Mouse (Mus musculus) granulocyte monocyte progenitor cell, adult 5-6 weeks (primary cell): ENCODE measurements around the gene Nadk. TPM values are rescaled to one million over a fixed set of nuclear protein-coding genes. Genes with fewer than 3 reads are reported as not detected.

Experiments
- ATAC-seq: replicated peaks from 2 replicates; pipeline ENCODE4 v1.8.0; 2016; ENCODE audit warnings: mild to moderate bottlenecking, moderate TSS enrichment, inconsistent platforms; ENCODE audit not compliant: poor library complexity, severe bottlenecking
- total RNA-seq, 2 experiments: library from RNA; stranded (forward) in 1 of 2; stranded (reverse) in 1 of 2; fragments of 200-712, 200-1000 nt in 1 of 2; fragments of >200 nt in 1 of 2; fragmentation: Nextera tagmentation in 1 of 2; gene quantifications; 2 replicates each; pipeline ENCODE4 v1.2.3; 2014 to 2017

Gene Nadk
- total RNA-seq, 2 experiments from 2014 or later: 70.8 to 76.1 TPM

DNA sequence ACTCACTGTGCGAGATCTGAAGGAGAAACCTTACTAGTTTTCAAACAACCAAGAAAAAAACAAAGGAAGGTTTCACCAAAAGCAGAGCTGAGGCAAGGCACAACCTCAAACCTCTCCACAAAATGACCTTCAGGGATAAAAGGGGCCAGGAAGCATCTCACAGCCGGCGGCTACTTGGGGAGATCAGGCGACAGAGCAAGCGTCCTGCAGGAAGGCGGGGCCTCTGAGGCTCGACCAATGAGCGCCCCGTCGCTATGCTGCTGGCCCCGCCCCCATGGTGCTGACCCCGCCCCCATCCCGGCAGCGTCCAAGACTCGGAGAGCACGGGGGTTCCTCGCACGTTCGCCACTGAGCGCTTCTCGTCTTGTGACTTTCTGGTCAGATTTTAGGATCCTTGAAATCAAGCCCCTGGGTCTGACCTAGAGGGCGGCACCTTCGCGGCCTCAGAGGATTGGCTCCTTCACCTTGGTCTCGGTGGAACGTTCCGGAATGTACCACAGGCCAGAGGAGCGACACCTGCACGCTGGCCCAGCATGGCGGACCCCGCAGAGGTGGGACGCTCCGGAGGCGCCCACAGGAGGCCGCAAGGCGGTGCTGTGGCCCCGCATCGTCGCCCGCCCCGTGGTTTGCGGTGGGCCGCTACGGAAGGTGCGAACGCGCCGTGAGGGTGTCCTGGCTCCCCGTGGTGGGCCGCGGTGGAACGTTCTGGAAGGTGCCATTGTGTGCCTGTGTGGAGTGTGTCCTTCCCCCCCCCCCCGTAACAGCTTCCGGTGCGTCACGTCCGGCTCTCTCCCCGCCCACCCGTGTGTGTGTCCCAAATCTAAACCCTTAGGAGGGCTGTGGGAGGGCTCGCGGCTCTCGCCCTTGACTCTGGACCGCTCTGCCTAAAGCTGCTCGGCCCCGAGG, 39.2 kb downstream of the Nadk start, which contains the start of gene Slc35e2:
TSS of gene Slc35e2 (plus strand) at position 326 of the 906 bp plus-strand sequence.
- ATAC-seq: peak; percentile 82

DNA sequence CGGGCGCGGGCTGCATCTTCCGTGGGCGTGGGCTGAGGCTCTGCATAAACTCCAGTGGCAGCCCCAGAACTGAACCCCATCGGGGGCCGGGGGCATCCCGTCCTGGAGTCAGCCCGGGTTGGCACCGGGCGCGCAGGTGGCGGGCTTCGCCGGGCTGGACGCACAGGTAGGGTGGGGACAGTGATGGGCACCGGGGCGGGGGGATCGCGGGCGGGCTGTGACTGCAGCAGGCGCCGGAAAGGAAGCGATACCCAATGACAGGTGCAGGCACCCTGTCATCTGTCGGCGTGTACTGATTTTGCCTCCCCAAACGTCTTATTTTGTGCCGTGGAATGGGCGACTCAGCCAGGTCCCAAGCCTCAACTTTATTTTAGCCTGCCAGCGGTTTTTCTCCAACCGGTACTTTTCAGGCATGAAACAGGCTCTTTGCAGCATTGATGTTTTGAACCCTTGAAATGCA, 39.8 kb downstream of the Nadk start:
- peak; percentile 10; the same call in 1 of the 2 replicates for ATAC-seq

DNA sequence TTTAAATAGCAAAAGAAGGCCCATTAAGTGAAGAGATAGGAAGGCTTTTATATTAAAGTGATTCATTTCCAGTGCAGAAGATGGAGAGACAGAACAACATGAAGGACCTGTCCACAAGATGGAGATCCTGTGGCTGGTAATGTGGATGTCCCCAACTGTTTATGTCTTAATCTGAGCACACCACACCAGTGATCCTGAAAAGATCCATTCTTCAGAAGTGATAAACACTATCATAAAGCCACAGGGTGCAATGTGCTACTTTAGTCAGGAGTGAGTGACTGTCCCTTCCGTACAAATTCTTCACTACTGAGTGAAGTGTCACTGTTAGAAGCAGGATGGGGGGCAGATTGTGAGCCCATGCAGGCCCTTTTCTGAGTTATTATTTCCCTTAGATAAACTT, 40.6 kb downstream of the Nadk start:
- ATAC-seq: no peak

DNA sequence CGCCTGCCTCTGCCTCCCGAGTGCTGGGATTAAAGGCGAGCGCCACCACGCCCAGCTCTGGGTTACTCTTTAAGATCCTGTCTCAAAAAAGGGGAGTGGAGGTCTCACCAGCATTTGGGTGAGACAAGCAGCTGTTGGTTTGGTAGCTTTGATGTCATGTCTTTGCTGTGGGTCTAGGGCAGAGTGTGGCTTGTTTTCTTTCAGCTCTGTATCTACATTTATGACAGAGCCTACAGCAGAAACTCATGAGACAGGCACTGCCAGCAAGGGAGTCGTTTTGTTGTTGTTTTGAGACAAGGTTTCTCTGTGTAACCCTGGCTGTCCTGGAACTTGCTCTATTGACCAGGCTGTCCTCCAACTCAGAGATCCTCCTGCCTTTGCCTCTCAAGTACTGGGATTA, 41.6 kb downstream of the Nadk start:
- ATAC-seq: no peak

DNA sequence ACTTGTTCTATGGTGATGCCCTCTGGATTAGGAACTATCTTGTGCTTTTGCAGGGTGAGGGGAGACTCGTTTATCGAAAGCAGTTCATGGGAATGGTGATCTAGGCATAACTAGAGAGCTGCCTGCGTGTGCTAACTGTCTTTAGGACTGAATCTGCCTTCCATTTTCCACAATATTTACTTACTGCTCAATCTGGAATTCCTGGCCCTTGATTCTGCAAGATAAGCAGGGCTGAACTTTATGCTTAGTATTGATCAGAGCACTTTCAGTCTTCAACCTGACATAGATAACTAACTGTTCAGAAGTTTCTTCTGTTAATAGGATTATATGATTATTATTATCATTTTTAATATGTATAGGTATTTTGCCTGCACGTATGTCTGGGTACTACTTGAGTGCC, 43.0 kb downstream of the Nadk start:
- no peak for ATAC-seq

DNA sequence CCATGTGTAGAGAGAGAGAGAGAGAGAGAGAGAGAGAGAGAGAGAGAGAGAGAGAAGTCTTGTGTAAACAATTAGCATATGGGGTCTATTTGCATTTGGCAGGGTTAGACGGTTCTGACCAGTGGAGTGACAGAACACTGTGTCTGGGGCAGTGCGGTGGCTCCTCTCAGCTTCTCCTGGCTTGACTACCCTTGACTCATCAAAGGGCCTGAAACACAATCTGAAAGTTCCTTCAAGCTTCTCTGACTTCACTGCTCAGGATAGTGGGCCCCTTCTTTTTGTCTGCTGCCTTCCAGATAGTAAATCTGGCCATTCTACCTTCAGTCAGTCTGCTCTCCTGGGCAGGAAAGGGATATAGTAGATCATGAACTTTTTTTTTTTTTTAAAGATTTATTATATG, 44.6 kb downstream of the Nadk start:
- no peak for ATAC-seq

DNA sequence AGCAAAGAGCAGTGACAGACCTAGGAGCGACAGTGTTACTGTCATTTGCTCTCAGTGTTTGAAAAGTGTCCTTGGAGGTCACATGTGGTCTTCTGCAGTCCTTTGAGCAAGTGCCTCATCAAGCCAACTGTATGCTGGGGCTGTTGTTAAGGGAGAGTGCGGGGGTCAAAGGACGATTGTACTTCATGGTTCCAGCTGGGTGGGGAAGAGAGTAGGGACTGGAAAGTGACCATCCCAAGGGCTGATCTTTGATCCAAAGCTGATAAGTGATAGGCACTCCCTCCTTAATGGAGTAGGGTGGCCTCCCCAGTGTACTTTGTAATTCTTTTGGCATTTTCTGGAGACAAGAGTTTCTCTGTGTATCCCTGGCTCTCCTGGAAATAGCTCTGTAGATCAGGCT, 49.7 kb downstream of the Nadk start:
- no peak for ATAC-seq

DNA sequence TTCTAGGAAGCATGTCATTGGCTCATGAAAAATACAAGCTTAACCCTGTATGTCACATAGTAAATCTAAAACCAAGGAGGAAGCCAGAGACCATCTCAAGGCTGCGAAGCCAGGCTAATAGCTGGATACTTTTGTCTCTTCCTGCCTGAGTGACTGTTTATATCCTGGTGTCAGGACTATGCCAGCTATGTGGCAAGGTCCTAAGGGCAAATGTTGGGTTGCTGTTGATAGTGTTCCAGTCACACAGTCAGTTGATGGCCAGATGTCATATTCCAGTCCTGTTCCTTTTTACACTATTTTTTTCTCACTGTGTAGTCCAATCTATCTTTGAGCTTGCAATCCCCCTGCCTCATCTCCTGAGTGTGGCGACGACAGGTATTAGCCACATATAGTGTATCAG, 51.1 kb downstream of the Nadk start:
- no peak for ATAC-seq

DNA sequence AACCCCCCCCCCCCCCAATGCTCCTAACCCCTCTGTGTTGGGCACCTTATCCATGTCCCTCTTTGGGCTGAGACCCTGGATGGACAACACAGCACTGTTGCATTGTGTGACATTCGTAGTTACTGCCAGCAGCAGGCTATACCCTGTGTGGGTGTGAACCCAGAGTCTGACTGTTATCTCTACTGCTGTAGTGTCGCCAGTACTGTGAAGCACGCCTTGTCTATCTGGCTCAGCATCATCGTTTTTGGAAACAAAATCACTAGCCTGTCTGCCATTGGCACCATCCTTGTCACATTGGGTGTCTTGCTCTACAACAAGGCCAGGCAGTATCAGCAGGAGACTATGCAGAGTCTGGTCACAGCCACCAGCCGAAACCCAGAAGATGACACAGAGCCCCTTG, 56.1 kb downstream of the Nadk start:
- no peak for ATAC-seq

DNA sequence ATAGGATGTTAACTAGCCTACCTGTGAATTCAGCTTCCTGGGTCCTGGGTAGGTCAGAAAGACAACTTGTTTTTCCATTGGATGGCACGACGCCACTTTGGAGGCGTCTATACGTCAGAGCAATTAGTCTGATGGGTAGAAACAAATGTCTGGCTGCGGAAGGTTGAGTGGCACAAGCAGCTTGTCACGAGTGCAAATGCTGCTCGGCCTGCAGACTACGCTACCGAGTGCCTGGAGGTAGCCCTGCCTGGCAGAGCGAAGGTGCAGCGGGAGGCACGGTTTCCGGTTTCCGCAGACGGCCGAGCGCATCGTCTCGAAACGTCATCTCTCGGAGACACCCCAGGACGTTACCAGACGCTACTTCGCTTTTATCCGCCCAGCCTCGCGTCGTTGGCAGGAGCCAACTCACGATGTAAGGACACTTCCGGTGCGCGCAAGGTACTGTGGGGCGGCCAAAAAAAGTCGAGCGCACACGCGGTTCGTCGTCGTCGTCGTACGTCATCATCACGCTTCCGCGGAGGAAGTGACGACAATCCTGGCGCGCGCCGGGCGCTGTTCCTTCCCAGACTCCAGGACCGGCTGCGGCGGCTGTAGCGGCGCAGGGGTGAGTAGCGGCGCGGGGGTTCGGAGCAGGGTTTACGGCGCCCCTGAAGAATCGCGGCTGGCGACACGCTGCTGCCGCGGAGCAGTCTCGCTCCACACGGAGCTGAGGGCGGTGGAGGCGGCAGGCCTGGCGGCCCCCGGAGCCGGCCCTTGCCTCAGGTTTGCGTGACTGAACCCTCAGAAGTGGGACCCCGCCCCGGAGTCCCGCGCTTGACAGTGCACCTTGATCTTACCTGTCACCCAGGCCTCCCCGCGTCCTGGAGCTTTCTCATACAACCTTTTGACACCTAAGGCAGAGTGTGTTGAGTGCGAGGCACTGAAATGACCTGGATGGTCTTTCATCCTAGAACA, 62.4 kb downstream of the Nadk start, which contains the start of gene Cdk11b:
TSS of gene Cdk11b (plus strand) at position 517 of the 954 bp plus-strand sequence.
- ATAC-seq: peak; percentile 96

DNA sequence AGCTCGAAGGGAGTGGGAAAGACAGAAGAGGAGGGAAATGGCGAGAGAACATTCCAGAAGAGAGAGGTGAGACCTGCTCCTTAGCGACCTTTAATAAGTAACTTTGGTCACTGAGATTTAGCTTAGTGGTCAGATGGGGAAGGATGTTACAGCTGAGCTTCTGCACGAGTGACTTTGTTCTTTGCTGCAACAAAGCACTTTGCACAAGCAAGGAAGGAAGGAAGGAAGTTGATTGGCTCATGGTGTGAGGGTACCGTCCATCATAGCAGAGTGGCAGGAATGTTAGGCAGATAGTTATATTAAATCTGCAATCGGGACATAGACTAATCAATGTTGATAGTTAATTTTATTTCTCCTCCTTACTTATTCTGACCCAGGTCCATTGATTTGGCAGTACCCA, 68.1 kb downstream of the Nadk start:
- no peak for ATAC-seq

DNA sequence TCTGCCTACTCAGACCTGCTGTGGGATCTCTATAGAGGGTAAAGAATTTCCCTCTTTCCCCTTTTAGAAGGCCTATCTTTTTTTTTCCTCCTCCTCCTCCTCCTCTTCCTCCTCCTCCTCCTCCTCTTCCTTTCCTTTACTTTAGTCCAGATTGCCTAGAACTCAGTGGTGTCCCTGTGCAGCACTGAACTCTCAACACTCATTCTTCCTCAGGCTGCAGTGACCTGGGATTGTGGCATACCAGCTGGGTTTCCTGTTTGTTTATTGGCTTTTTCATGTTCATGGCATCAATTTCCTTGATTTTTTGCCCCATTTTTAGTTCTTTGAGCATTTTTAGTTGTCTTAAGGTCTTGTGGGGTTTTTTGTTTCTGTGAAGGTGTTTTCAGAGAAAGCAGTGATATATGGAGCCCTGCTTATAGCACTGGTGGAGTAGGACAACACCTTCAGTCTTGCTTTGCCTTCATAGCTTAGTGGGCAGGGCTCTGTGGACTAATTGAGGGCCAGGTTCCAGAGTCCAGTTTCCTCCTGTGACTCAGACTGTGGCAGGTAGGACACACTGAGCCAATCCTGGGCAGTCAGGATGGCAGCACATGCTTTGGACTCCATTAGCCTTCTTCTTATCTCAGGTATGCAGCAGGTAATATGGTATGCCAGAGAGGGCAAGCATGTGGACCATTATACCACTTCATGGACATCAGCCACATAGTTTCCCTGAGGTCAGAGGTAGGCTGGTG, 73.8 kb downstream of the Nadk start:
- no peak for ATAC-seq

Other genes with a start within 250 kb of the Nadk start
- not detected in 2 replicates for gene Prkcz, start 201.0 kb upstream of the Nadk start, total RNA-seq (2014; fragmentation: Nextera tagmentation)
- gene Prkcz, start 201.0 kb upstream of the Nadk start, total RNA-seq (2017): not detected in 2 replicates
- not detected in 2 replicates for gene Gabrd, start 164.3 kb upstream of the Nadk start, total RNA-seq (2014; fragmentation: Nextera tagmentation)
- not detected in 2 replicates for gene Gabrd, start 164.3 kb upstream of the Nadk start, total RNA-seq (2017)
- gene Cfap74, start 153.2 kb upstream of the Nadk start, total RNA-seq (2014; fragmentation: Nextera tagmentation): 0.92 TPM in 1 of 2 replicates, not detected in the other
- gene Cfap74, start 153.2 kb upstream of the Nadk start, total RNA-seq (2017): 0.13 TPM in 1 of 2 replicates, not detected in the other
- gene Tmem52, start 93.3 kb upstream of the Nadk start, total RNA-seq (2014; fragmentation: Nextera tagmentation): not detected in 2 replicates
- not detected in 2 replicates for gene Tmem52, start 93.3 kb upstream of the Nadk start, total RNA-seq (2017)
- 220 and 223 TPM in 2 replicates for gene Gnb1, start 71.0 kb upstream of the Nadk start, total RNA-seq (2014; fragmentation: Nextera tagmentation)
- gene Gnb1, start 71.0 kb upstream of the Nadk start, total RNA-seq (2017): 135 and 137 TPM in 2 replicates
- 10.4 and 16.8 TPM in 2 replicates for gene Slc35e2, start 39.0 kb downstream of the Nadk start, total RNA-seq (2014; fragmentation: Nextera tagmentation)
- 6.9 and 10.3 TPM in 2 replicates for gene Slc35e2, start 39.0 kb downstream of the Nadk start, total RNA-seq (2017)
- 53.9 and 57.8 TPM in 2 replicates for gene Cdk11b, start 62.5 kb downstream of the Nadk start, total RNA-seq (2014; fragmentation: Nextera tagmentation)
- 42.1 and 44.8 TPM in 2 replicates for gene Cdk11b, start 62.5 kb downstream of the Nadk start, total RNA-seq (2017)
- not detected in 2 replicates for gene Gm10563, start 83.0 kb downstream of the Nadk start, total RNA-seq (2014; fragmentation: Nextera tagmentation)
- gene Gm10563, start 83.0 kb downstream of the Nadk start, total RNA-seq (2017): not detected in 2 replicates
- gene Mmp23, start 91.0 kb downstream of the Nadk start, total RNA-seq (2014; fragmentation: Nextera tagmentation): not detected in 2 replicates
- gene Mmp23, start 91.0 kb downstream of the Nadk start, total RNA-seq (2017): not detected in 2 replicates
- gene Mib2, start 106.8 kb downstream of the Nadk start, total RNA-seq (2014; fragmentation: Nextera tagmentation): 2.9 and 18.0 TPM in 2 replicates
- gene Mib2, start 106.8 kb downstream of the Nadk start, total RNA-seq (2017): 15.6 and 17.7 TPM in 2 replicates
- gene Fndc10, start 132.0 kb downstream of the Nadk start, total RNA-seq (2014; fragmentation: Nextera tagmentation): 2.8 and 7.6 TPM in 2 replicates
- 0.88 and 2.1 TPM in 2 replicates for gene Fndc10, start 132.0 kb downstream of the Nadk start, total RNA-seq (2017)
- gene Ssu72, start 142.4 kb downstream of the Nadk start, total RNA-seq (2014; fragmentation: Nextera tagmentation): 58.5 and 75.8 TPM in 2 replicates
- 80.5 and 99.6 TPM in 2 replicates for gene Ssu72, start 142.4 kb downstream of the Nadk start, total RNA-seq (2017)
- gene Tmem240, start 172.4 kb downstream of the Nadk start, total RNA-seq (2014; fragmentation: Nextera tagmentation): 0.32 and 0.95 TPM in 2 replicates
- gene Tmem240, start 172.4 kb downstream of the Nadk start, total RNA-seq (2017): 0.31 TPM in 1 of 2 replicates, not detected in the other
- gene Atad3a, start 198.7 kb downstream of the Nadk start, total RNA-seq (2014; fragmentation: Nextera tagmentation): 66.8 and 134 TPM in 2 replicates
- gene Atad3a, start 198.7 kb downstream of the Nadk start, total RNA-seq (2017): 95.3 and 118 TPM in 2 replicates
- not detected in 2 replicates for gene Vwa1, start 212.3 kb downstream of the Nadk start, total RNA-seq (2014; fragmentation: Nextera tagmentation)
- gene Vwa1, start 212.3 kb downstream of the Nadk start, total RNA-seq (2017): 0.26 and 0.36 TPM in 2 replicates
- gene Tmem88b, start 223.5 kb downstream of the Nadk start, total RNA-seq (2014; fragmentation: Nextera tagmentation): not detected in 2 replicates
- gene Tmem88b, start 223.5 kb downstream of the Nadk start, total RNA-seq (2017): not detected in 2 replicates
- gene Ankrd65, start 228.1 kb downstream of the Nadk start, total RNA-seq (2014; fragmentation: Nextera tagmentation): not detected in 2 replicates
- not detected in 2 replicates for gene Ankrd65, start 228.1 kb downstream of the Nadk start, total RNA-seq (2017)
- 191 and 198 TPM in 2 replicates for gene Mrpl20, start 240.5 kb downstream of the Nadk start, total RNA-seq (2014; fragmentation: Nextera tagmentation)
- gene Mrpl20, start 240.5 kb downstream of the Nadk start, total RNA-seq (2017): 84.2 and 91.1 TPM in 2 replicates